Mouse (Mus musculus) MEL (cell line): Measurements from ENCODE around the gene Prss48.

Source experiments
- CTCF ChIP-seq, 3 experiments: IDR thresholded peaks in 2 of 3; conservative IDR thresholded peaks in 1 of 3; 2 replicates each; pipeline ENCODE4 v1.5.1; 2011 to 2012; ENCODE audit warnings: low read length in 3 of 3, low read depth in 2 of 3, mild to moderate bottlenecking in 2 of 3, improper control_type of control experiment in 1 of 3, inconsistent platforms in 1 of 3, mixed read lengths in 1 of 3, moderate library complexity in 1 of 3; ENCODE audit not compliant: control insufficient read depth in 1 of 3, insufficient read depth in 1 of 3, poor library complexity in 1 of 3, severe bottlenecking in 1 of 3
- MAFK ChIP-seq: IDR thresholded peaks from 2 replicates; pipeline ENCODE4 v1.6.1; 2011; ENCODE audit warnings: low read depth, mild to moderate bottlenecking, low read length, improper control_type of control experiment, borderline replicate concordance
- MAX ChIP-seq: IDR thresholded peaks from 2 replicates; pipeline ENCODE4 v1.6.1; 2011; ENCODE audit warnings: low read length, improper control_type of control experiment
- POLR2A ChIP-seq, 2 experiments: IDR thresholded peaks; 2 replicates each; pipeline ENCODE4 v1.6.1; 2011 to 2012; ENCODE audit warnings: low read length in 2 of 2, mild to moderate bottlenecking in 2 of 2, control low read depth in 1 of 2, improper control_type of control experiment in 1 of 2, low read depth in 1 of 2, moderate library complexity in 1 of 2; ENCODE audit not compliant: control insufficient read depth in 1 of 2, insufficient read depth in 1 of 2, poor library complexity in 1 of 2
- TAL1 ChIP-seq: IDR thresholded peaks from 2 replicates; pipeline ENCODE4 v1.6.1; 2012; ENCODE audit warnings: mild to moderate bottlenecking, inconsistent platforms, low read length, moderate library complexity, mixed read lengths

GRCm38 (mm10) chr3:85987225-85987624, 15.1 kb downstream of the Prss48 start:
- TF ChIP-seq CTCF (IDR thresholded peaks at IDR 0.05 in 2 of 3, conservative IDR thresholded peaks at IDR 0.05 in 1 of 3; ENCODE audit: control insufficient read depth in 1 of 3, insufficient read depth in 1 of 3, low read depth in 2 of 3, low read length in 3 of 3, poor library complexity in 1 of 3, severe bottlenecking in 1 of 3), result no peak
- no peak for TF ChIP-seq TAL1
- no peak for TF ChIP-seq MAX
- no peak for TF ChIP-seq POLR2A (IDR thresholded peaks at IDR 0.05; ENCODE audit: control insufficient read depth in 1 of 2, insufficient read depth in 1 of 2, low read depth in 1 of 2, low read length in 2 of 2, poor library complexity in 1 of 2)
- no peak for TF ChIP-seq MAFK
